Mouse (Mus musculus) kidney, adult 2 months (tissue): ENCODE measurements around the gene Nup93. TPM values are rescaled to one million over a fixed set of nuclear protein-coding genes. Genes with fewer than 3 reads are reported as not detected.

Experiments
- DNase-seq: peaks from one replicate; pipeline ENCODE4 v3.0.0; 2021
- H3K27ac ChIP-seq: fragments of 200-500 bp; 2 replicates; pipeline ENCODE4 v1.5.1; 2012; ENCODE audit warnings: low read depth, low read length, control low read depth, inconsistent platforms; ENCODE audit not compliant: insufficient read depth
- H3K27me3 ChIP-seq: fragments of 200-500 bp; replicated peaks from 2 replicates; pipeline ENCODE4 v1.6.1; 2012; ENCODE audit warnings: mild to moderate bottlenecking, moderate library complexity, low read length, inconsistent platforms; ENCODE audit not compliant: control insufficient read depth, insufficient read depth
- H3K36me3 ChIP-seq: fragments of 200-500 bp; 2 replicates; pipeline ENCODE4 v1.6.1; 2012; ENCODE audit warnings: mild to moderate bottlenecking, moderate library complexity, low read length, inconsistent platforms; ENCODE audit not compliant: control insufficient read depth, insufficient read depth
- H3K4me1 ChIP-seq: fragments of 200-500 bp; 2 replicates; pipeline ENCODE4 v1.6.1; 2011; ENCODE audit warnings: low read length; ENCODE audit not compliant: control insufficient read depth, insufficient read depth
- H3K4me3 ChIP-seq: fragments of 200-500 bp; 2 replicates; pipeline ENCODE4 v1.5.1; 2011; ENCODE audit warnings: mild to moderate bottlenecking, low read depth, low read length, control low read depth; ENCODE audit not compliant: insufficient read depth
- CTCF ChIP-seq: fragments of 200-500 bp; conservative IDR thresholded peaks from 2 replicates; pipeline ENCODE4 v1.5.1; 2011; ENCODE audit warnings: low read depth, mild to moderate bottlenecking, control low read depth, low read length, moderate library complexity, mixed read lengths; ENCODE audit not compliant: insufficient read depth, insufficient read length
- POLR2A ChIP-seq: fragments of 200-500 bp; IDR thresholded peaks from one replicate; pipeline ENCODE4 v1.6.1; 2011; ENCODE audit warnings: low read depth, low read length, control low read depth
- WGBS: fragments of 180-500 bp; shearing (Covaris S2); methylation state at CpG from one replicate; pipeline ENCODE4 v1.1.7; 2018; 5-methylcytosine and 5-hydroxymethylcytosine counted together
- polyA plus RNA-seq: library from polyadenylated mRNA; depleted of rRNA; stranded (reverse); fragments of >200 nt; gene quantifications from 2 replicates; pipeline ENCODE4 v1.2.3, GENCODE M21; 2012

Gene Nup93
- polyA plus RNA-seq, 1 experiment, result 11.9 TPM

- Histone ChIP-seq H3K4me3 (no peak overlapping the region), H3K4me1 (no peaks in the 10 kb centered on the region), H3K27me3 (no peaks in the 10 kb centered on the region), H3K36me3 (no peaks in the 10 kb centered on the region), H3K27ac (no peak overlapping the region)
- no peak for TF ChIP-seq POLR2A
- TF ChIP-seq CTCF, result peak; percentile 94
- 14% methylated on average over 5 of the region's 5 CpGs for WGBS
- peak; percentile 71 for DNase-seq
Measured at GRCm38 (mm10) chr8:94205736-94206135, 8.6 kb upstream of the Nup93 start.

GRCm38 (mm10) chr8:94206256-94206655, 8.1 kb upstream of the Nup93 start:
- no peaks in the 10 kb centered on the region for H3K36me3 ChIP-seq
- H3K27ac ChIP-seq, result no peak overlapping the region
- no peak overlapping the region for H3K4me3 ChIP-seq
- H3K27me3 ChIP-seq, result no peaks in the 10 kb centered on the region
- no peaks in the 10 kb centered on the region for H3K4me1 ChIP-seq
- 86% methylated on average over 8 of the region's 8 CpGs for WGBS
- no peak for TF ChIP-seq POLR2A
- no peak for TF ChIP-seq CTCF
- DNase-seq, result no peak

- H3K36me3 ChIP-seq, result no peaks in the 10 kb centered on the region
- no peak overlapping the region for H3K27ac ChIP-seq
- H3K4me1 ChIP-seq, result no peaks in the 10 kb centered on the region
- TF ChIP-seq CTCF (no peak), POLR2A (no peak)
- whole genome bisulfite sequencing, result 76% methylated on average over 2 of the region's 2 CpGs
- no peaks in the 10 kb centered on the region for H3K27me3 ChIP-seq
- no peak overlapping the region for H3K4me3 ChIP-seq
- DNase-seq, result no peak
Measured at GRCm38 (mm10) chr8:94207491-94207890, 6.9 kb upstream of the Nup93 start.

DNA sequence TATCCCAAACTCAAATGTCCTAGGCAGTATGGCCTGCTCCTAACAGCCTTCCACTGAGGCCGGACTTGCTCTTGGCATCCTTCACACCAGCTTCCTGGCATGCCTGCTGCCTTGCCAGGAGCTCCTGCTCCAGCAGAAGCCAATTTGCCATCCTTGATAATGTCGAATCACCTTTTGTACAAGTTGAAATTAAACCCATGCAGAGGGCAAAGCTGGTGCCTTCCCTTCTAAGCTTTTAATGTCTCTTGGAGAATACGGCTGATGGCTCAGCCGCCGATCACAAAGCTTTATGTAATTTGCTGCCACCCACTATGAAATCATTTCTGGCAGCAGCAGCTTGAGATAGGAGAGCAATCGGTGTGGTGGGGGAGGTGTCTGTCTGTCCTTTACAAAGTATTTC, 4.7 kb upstream of the Nup93 start:
- H3K36me3 ChIP-seq, result no peaks in the 10 kb centered on the region
- H3K27ac ChIP-seq, result no peak overlapping the region
- no peak overlapping the region for H3K4me3 ChIP-seq
- WGBS, result 77% methylated on average over 6 of the region's 6 CpGs
- H3K27me3 ChIP-seq, result no peaks in the 10 kb centered on the region
- DNase-seq, result no peak
- H3K4me1 ChIP-seq, result no peaks in the 10 kb centered on the region
- TF ChIP-seq CTCF, result no peak
- no peak for TF ChIP-seq POLR2A

DNA sequence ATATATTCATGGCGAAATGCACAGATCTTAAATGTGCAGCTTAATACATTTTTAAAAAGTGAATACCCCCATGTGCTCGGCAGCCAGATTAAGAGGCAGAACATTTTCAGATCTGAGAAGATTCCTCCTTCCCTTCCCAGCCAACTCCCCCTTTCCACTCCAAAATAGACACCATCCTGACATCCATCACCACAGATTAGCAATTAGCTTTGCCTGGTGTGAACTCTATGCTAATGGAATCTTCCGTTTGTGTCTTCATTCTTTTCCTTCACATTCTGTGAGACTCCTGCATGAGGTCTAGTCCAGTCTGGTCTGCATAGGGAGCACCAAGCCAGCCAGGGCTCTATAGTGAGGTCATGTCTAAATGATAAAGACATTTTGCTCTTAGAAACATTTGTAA, 4.1 kb upstream of the Nup93 start:
- no peaks in the 10 kb centered on the region for H3K36me3 ChIP-seq
- H3K27ac ChIP-seq, result no peak overlapping the region
- H3K4me3 ChIP-seq, result no peak overlapping the region
- 68% methylated on average over 3 of the region's 3 CpGs for WGBS
- TF ChIP-seq POLR2A (no peak), CTCF (no peak)
- DNase-seq, result no peak
- no peaks in the 10 kb centered on the region for H3K27me3 ChIP-seq
- H3K4me1 ChIP-seq, result no peaks in the 10 kb centered on the region

- 66% methylated on average over 6 of the region's 6 CpGs for WGBS
- TF ChIP-seq CTCF (no peak), POLR2A (no peak)
- Histone ChIP-seq H3K27me3 (no peaks in the 10 kb centered on the region), H3K27ac (peak overlapping the region; percentile 5; the same call in 1 of the 2 replicates), H3K4me3 (peak overlapping the region; percentile 2; the same call in 1 of the 2 replicates), H3K36me3 (no peaks in the 10 kb centered on the region), H3K4me1 (no peaks in the 10 kb centered on the region)
- DNase-seq, result no peak
Measured at GRCm38 (mm10) chr8:94213819-94214218, 545 bp upstream of the Nup93 start.

DNA sequence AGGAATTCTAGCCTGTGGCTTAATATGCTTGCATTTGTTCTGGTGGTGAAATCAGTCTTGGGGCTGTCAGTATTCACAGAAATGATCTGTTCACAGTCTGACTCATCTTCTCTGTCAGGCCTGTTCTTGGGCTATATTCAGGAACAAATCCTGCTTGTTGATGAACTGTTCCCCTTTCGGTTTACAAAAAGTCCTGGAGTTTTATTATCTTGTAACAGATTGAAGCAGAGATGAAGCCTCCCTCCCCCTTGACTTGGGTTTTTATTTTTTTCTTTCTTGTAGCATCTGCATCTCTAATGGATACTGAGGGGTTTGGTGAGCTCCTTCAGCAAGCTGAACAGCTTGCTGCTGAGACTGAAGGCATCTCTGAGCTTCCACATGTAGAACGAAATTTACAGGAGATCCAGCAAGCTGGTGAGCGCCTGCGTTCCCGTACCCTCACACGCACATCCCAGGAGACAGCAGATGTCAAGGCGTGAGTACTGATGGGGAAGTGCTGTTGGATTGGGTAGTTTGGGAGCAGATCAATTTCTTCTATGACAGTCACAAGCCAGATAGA, 13.1 kb downstream of the Nup93 start:
- 94% methylated on average over 7 of the region's 7 CpGs for WGBS
- TF ChIP-seq CTCF (no peak), POLR2A (no peak)
- no peak overlapping the region for H3K4me3 ChIP-seq
- no peak overlapping the region for H3K27ac ChIP-seq
- H3K27me3 ChIP-seq, result no peaks in the 10 kb centered on the region
- no peaks in the 10 kb centered on the region for H3K4me1 ChIP-seq
- no peak for DNase-seq
- H3K36me3 ChIP-seq, result no peaks in the 10 kb centered on the region

- Histone ChIP-seq H3K36me3 (no peaks in the 10 kb centered on the region), H3K27ac (no peak overlapping the region), H3K4me3 (no peak overlapping the region), H3K27me3 (no peaks in the 10 kb centered on the region), H3K4me1 (no peaks in the 10 kb centered on the region)
- TF ChIP-seq POLR2A, result no peak
- no peak for TF ChIP-seq CTCF
- 87% methylated on average over 4 of the region's 4 CpGs for WGBS
- no peak for DNase-seq
Measured at GRCm38 (mm10) chr8:94240240-94240751, 25.9 kb downstream of the Nup93 start.
